Mouse (Mus musculus) natural killer cell, adult 2 months (primary cell): Measurements from ENCODE around the gene Wdr34.

Experiments used
- DNase-seq, 2 experiments: peaks; one replicate each; pipeline ENCODE4 v3.0.0; 2022; ENCODE audit warnings: low spot score in 2 of 2

Gene Wdr34

GRCm38 (mm10) chr2:30032244-30032846, 16.3 kb downstream of the Wdr34 start:
- DNase-seq = no peak

DNA sequence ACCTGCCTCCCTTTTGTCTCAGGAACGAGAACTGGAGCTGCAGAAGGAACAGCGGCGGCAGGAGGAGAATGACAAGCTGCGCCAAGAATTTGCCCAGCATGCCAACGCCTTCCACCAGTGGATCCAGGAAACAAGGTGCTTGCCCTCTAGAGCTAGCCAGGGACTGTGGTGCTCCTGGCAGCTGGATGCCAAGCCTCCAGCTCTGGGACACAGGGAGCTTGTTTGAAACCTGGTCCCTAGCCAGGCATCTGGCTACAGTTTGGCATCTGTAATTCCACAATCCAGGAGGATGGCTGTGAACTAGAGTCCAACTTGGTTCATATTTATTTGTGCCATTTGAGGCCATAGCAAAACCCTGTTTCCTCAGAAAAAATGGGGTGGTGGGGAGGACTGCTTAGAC, 21.7 kb downstream of the Wdr34 start:
- DNase-seq = no peak

GRCm38 (mm10) chr2:30025454-30025853, 23.2 kb downstream of the Wdr34 start:
- DNase-seq = no peak

DNA sequence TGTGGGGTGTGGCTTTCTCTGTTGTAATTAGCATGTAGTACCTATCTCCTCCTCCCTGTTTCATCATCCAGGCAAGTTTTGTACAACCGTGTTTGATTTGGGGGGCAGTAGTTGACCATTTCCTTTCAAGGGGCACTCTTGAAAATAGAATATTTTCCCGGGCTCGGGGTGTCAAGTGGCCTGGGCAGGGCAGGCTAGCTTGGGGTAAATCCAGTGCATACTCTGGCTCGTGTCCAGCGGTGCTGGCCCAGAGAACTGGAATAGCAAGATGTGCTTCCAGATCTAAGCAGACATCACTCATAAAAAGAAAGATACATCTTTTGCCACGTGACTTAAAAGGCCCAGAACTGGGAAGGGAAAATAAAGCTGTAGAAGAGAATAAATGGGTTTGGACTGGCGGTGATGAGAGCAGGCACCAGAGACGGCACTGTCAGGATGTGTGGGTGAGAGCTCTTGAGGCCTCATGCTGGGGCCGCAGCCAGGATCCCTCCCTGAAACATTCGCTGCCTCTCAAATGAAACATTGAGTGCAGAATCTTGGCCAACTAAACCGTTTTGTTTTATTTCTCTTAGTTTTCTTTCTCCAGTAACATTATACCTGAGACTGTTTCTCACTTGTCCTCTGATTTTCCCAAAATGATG, 34.2 kb downstream of the Wdr34 start:
- DNase-seq = no peak

DNA sequence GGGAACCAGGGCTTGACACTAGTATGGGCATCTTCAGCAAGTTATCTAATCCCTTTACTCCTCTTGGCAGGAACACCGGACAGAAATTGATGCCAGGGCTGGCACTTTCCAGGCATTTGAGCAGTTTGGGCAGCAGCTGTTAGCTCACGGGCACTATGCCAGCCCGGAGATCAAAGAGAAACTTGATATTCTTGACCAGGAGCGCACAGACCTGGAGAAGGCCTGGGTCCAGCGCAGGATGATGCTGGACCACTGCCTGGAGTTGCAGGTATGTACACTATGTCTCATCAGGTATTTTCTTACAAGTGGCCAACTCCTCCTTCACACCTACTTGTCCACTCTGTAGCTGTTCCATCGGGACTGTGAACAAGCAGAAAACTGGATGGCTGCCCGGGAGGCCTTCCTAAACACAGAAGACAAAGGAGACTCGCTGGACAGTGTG, 37.8 kb downstream of the Wdr34 start:
- no peak for DNase-seq

GRCm38 (mm10) chr2:30009101-30009500, 39.6 kb downstream of the Wdr34 start:
- DNase-seq = no peak

DNA sequence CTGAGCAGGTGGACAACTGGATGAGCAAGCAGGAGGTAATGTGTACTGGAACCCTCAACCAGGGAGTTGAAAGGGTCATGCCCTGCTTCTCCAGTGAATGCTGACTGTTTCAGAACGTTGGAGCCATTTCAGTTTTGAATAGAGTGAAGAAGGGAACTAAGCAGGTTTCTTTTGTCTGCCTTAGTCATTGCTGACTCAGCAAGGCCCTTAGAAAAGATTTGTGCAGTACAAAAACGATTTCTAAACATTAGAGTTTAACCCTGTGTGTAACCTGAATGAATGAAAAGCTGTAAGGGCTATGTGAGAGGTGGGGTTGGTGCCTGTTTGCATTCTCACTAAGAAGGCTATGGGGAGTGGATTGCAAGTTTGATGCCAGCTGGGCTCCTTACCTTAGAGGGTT, 56.7 kb downstream of the Wdr34 start:
- no peak for DNase-seq
